Mouse (Mus musculus) left cerebral cortex, adult 11 months (tissue): ENCODE results near the gene Gucd1.
"Not testable (repeated sequence)": the region's sequence is repeated elsewhere in the genome, so short reads cannot be mapped to it uniquely, and the experiment has no call there.

Source experiments
- DNase-seq: peaks from one replicate; pipeline ENCODE4 v3.0.0; 2022; ENCODE audit warnings: low spot score

The Gucd1 gene

GRCm38 (mm10) chr10:75503692-75504091 is 14.1 kb downstream of the Gucd1 start:
- DNase-seq: no peak

GRCm38 (mm10) chr10:75501641-75502040 is 16.1 kb downstream of the Gucd1 start:
- DNase-seq: no peak

- no peak for DNase-seq
Measured at GRCm38 (mm10) chr10:75500345-75500744, 17.4 kb downstream of the Gucd1 start.

- no peak for DNase-seq
Measured at GRCm38 (mm10) chr10:75499791-75500190, 18.0 kb downstream of the Gucd1 start.

GRCm38 (mm10) chr10:75499214-75499613 is 18.6 kb downstream of the Gucd1 start:
- not testable (repeated sequence) for DNase-seq

- no peak for DNase-seq
Measured at GRCm38 (mm10) chr10:75495921-75496320, 21.9 kb downstream of the Gucd1 start.

- no peak for DNase-seq
Measured at GRCm38 (mm10) chr10:75495304-75495703, 22.5 kb downstream of the Gucd1 start.

GRCm38 (mm10) chr10:75491936-75492262 is 25.9 kb downstream of the Gucd1 start:
- no peak for DNase-seq

- no peak for DNase-seq
Measured at GRCm38 (mm10) chr10:75491234-75491935, 26.4 kb downstream of the Gucd1 start.

- no peak for DNase-seq
Measured at GRCm38 (mm10) chr10:75490731-75491130, 27.0 kb downstream of the Gucd1 start.

- no peak for DNase-seq
Measured at GRCm38 (mm10) chr10:75489522-75489921, 28.2 kb downstream of the Gucd1 start.

- DNase-seq: no peak
Measured at GRCm38 (mm10) chr10:75487131-75487530, 30.6 kb downstream of the Gucd1 start.

GRCm38 (mm10) chr10:75486086-75486979 is 31.4 kb downstream of the Gucd1 start:
- DNase-seq: peak; percentile 58

GRCm38 (mm10) chr10:75484767-75485166 is 33.0 kb downstream of the Gucd1 start:
- DNase-seq: no peak

GRCm38 (mm10) chr10:75484066-75484465 is 33.7 kb downstream of the Gucd1 start:
- DNase-seq: no peak

- DNase-seq: no peak
Measured at GRCm38 (mm10) chr10:75482919-75483483, 34.8 kb downstream of the Gucd1 start.

- DNase-seq: no peak
Measured at GRCm38 (mm10) chr10:75482271-75482670, 35.5 kb downstream of the Gucd1 start.

GRCm38 (mm10) chr10:75481703-75482102 is 36.1 kb downstream of the Gucd1 start:
- DNase-seq: no peak

GRCm38 (mm10) chr10:75479955-75480354 is 37.8 kb downstream of the Gucd1 start:
- no peak for DNase-seq

GRCm38 (mm10) chr10:75477034-75477433 is 40.7 kb downstream of the Gucd1 start:
- DNase-seq: no peak

- not testable (repeated sequence) for DNase-seq
Measured at GRCm38 (mm10) chr10:75475139-75475850, 42.5 kb downstream of the Gucd1 start.

- DNase-seq: no peak
Measured at GRCm38 (mm10) chr10:75474571-75474970, 43.2 kb downstream of the Gucd1 start.
